Mouse (Mus musculus): Measurements from ENCODE around the gene Iqce.
A peak's percentile ranks its signal among the peaks of the same experiment; 100 is the strongest.
"Not testable (repeated sequence)": the region's sequence is repeated elsewhere in the genome, so short reads cannot be mapped to it uniquely, and the experiment has no call there.

The Iqce gene

DNA sequence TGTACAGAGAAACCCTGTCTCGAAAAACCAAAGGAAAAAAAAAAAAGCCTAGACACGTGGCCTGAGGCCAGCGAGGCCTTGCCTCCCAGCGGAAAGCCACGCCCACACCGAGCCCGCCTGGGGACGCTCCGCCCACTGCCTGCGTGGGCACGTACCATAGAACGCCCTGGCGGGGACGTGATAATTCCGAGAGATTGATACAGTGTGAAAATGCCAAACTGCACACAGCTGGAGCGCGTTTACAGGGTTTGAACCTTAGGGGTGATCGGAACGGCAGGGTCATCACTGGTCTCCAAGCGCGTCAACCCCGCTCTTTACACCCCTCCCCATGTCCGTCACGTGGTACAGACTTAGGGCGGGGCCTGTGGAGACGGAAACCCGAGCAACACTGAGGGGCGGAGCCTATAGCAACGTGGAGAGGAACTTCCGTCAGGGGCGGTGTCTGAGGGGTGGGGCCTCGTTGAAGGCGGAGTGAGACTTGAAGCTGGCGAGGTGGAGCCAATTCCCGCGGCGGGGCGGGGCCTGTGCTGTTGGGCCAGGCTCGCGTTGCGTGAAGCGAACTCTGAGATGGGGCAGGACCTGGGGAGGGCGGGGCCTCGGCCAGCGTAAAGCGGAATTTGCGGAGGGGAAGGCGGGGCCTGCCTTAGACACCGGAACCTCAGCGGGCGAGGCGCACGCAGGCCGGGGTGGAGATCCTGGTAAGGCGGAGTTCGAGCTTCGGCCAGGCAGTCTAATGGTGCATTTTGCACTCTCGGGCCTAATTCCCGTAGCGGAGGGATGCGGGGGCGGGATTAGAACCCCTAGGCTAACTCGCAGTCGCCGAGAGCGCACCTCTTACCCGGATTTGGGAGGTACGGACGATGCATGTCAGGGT, 2.4 kb upstream of the Iqce start, which contains the start of gene Brat1:
Gene Brat1, plus strand, starts transcription at position 634 of the 874 bp plus-strand sequence.
- peak; percentile 100 for DNase-seq (ENCODE audit: low spot score)

DNA sequence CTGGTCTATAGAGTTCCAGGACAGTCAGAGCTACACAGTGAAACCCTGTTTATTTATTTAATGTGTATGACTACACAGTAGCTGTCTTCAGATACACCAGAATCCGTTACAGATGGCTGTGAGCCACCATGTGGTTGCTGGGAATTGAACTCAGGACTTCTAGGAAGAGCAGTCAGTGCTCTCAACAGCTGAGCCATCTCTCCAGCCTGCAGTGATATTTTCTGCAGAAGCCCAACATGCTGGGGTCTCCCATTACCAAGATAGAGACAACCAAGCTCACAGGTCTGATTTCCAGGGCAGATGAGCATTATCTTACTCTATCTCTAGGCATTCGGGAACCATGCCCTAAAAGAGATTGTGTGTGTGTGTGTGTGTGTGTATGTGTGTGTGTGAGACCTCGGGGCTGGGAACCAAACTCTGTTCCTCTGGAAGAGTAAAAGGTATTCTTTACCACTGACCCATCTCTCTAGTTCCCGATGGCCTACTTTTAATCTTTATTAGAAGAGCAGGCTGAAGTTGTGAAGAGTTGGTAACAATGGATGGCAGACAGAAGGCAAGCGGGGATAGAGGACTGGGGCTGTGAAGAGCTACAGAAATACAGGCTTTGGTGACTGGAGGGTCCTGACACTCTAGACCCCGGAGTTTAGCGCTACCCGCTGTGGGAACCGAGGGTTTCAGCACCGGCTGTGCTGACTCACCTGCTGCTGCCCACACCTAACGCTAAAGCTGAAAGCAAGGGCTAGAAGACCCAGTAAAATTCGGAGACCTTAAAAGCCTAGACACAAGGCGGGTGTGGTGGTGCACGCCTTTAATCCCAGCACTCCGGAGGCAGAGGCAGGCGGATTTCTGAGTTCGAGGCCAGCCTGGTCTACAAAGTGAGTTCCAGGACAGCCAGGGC, 1.6 kb upstream of the Iqce start:
- DNase-seq (ENCODE audit: low spot score), result peak; percentile 41

DNA sequence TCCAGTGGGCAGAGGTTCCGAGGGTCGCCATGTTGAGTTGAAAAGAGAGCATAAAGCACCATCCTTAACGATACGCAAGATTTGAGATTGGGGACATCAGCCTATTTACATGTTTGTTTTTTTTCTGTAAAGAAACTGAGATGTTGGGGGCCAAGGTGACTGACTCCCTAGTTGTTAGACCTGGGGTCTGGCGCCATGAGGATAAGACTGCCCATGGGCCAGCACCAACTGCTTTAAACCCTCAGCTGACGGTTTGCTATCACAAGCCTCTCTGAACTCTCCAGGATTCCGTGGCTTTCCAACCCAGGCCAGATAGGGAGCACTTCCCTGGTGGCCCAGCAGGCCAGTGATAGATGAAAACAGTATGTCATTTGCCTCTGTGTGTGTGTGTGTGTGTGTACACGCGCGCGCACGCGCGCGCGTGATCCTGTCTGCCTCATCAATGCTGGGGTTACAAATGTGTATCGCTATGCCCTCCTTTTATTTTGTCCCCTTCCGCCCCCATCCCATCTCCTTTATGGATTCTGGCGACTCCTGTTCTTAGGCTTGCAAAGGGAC, 519 bp upstream of the Iqce start:
- DNase-seq (ENCODE audit: low spot score), result no peak

DNA sequence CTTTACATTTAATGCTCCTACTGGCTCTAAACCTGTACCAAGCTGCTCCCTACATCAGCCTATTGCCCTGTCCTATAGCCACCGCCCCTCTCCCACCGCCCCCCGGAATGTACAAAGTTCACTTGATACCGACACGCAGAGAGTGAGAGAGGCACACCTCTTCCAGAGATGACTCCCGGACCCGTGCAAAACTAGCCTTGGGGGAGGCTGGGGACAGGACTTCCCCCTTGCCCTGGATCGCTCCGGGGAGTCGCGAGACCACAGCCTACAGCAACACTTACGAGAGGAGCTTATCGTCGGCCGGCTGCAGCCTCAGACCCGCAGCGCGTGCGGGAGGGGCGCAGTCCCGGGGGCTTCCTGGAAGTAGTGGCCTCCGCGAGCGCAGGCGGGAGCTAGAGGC, 517 bp downstream of the Iqce start:
- DNase-seq (ENCODE audit: low spot score), result no peak

DNA sequence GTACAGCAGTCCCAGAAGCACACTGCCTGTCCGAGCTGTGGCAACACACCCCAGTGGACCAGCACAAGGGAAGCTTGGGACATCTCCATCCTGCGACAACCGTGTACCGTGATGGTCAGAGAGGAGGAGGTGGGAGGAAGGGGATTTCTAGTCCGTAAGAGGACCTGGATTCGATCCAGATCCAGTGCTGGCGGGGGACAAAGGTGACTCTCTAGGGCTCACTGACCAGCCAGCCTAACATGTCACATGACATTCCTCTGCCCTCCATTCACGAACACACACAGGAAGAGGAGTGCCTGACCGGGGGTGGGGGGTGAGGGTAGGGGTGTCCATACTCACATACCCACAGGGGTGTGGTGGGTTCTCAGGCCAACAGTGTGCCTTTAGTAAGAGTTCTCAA, 2.4 kb downstream of the Iqce start:
- no peak for DNase-seq (ENCODE audit: low spot score)

DNA sequence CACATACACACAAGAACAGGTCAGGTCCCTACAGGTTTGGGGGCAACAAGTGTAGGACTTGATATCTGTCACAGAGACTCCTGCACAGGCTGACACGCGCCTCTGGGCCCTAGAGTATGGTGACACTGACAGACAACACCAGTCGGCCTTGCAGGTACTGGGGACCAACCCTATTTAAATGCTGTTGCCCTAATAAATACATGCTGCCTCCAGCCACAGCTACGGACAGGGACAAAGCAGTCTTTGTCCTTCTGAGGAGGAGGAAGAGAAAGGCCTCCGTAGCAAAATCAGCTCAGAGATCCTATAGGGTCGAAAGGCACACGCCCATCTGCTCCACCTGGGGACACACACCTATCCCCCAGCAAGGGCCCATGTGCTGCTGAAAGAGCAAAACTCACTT, 6.2 kb downstream of the Iqce start:
- DNase-seq (ENCODE audit: low spot score), result no peak

DNA sequence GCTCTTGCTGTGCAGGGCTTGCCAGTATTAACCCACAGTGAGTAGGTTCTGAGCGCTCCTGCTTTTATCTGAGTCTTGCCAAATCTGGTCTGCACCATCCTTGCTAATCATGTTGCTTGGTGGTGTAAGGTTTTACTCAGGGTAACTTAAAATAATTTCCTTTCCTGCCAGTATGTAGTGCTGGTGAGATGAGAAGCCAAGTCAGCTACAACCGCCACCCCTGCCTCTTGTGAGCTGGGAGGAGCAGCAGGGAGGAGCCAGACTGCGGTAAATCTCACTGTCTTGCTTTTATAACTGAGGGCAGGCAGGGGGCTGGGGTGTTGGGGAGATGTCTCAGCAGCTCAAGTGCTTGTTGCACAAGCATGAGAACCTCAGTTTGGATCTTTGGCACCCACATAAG, 13.7 kb downstream of the Iqce start:
- DNase-seq (ENCODE audit: low spot score), result no peak

DNA sequence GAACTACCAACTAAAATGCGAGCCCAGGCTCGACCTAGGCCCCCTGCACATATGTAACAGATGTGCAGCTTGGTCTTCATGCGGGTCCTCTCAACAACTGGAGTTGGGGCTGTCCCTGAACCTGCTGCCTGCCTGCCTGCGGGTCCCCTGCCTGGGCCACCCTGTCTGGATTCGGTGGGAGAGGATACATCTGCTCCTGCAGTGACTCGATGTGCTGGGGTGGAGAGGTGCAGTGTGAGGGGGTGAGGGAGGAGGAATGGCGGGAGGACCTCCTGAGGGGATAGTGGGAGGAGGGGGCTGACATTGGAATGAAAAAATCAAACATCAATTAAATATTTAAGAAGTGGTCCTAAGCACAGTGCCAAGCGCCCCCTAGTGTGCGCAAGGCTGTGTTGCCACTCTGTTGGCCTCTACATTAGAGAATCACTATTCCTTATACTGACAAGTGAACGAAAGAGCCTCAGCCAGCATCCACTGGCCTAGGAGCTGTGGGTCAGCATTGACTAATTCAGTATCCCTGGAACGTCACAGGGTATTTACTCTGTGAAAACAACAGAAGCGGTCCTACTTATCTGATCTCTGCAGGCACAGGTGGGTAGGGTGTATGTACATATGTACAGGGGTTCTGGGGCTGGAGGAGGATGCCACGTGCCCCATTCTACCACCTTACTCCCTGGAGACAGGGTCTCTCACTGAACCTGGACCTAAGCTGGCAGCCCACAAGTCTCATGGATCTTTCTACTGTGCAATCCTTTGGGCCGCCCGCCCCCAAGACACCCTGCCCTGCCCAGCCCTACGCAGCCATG, 17.6 kb downstream of the Iqce start:
- DNase-seq (ENCODE audit: low spot score), result no peak

DNA sequence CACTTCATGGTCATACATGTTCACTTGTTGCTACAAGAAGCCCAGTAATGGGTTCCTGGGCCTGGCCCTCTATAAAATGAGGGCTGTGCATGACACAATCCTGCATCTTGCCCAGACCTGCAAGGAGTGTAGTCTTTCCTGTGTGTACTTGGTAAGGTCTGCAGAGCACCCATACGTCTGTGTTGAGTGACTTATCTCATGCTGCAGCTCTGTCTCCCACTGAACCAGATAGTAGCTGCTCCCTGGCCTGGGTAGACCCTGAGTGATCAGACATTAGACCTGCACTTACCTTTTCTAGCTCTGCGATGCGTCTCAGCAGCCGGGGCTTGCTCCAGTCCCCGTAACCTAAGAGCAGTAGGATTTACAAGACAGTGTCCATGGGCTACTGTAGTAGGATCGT, 20.1 kb downstream of the Iqce start:
- no peak for DNase-seq (ENCODE audit: low spot score)

DNA sequence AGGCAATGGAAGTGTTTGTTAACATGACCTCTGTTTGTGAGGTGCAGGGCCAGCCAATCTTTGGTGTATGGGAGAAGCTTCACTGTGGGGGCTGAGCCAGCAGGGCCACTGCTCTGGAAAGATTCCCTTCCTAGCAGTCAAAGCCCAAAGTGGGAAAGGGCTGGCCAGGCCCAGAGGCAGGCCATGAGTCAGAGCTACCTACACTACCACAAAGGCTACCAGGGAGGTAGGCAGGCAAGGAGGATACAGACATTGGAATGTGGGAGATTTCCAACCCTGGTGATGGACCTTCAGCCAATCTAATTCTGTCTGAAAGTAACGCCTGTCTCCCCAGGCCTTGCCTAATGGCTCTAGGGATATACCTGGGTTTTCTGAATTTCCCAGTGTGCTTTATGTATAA, 21.2 kb downstream of the Iqce start:
- DNase-seq (ENCODE audit: low spot score), result no peak

DNA sequence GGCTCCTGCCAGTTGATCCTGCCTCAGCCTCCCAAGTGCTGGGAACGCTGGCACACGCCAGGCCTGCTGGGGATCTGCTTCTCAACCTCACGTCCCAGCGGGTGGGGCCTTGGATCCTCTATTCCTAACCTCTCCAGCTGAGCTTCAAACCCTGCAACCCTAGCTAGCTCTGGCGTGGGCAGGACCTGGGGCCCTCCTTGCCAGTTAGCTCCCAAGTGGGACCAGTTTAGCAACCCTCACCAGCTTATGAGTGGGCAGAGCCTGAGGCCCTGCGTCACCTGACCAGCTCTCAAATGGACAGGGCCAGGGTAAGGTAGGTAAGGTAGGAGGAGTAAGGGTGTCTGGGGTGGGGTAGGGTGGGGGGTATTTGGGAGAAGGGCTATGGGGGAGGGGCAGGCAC, 22.1 kb downstream of the Iqce start:
- DNase-seq (ENCODE audit: low spot score), result no peak

DNA sequence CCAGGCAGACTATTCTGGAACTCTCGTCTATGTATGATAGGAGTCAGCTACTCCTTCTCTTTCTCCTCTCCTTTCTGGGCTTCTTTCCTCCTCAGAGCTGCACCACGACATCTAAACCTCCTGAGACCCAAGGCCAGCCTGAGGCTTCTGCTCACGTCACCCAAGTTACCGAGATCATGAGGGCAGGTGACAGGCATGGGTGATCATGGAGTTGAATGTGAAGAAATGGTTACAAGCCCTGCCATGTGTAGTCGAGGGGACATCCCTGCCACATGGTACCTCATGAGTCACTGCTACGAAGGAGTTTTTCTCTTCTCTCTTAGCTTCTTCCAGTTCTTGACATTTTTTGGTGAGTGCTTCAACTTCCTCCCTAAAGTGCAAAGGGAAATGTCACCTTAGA, 25.0 kb downstream of the Iqce start:
- DNase-seq (ENCODE audit: low spot score), result no peak

DNA sequence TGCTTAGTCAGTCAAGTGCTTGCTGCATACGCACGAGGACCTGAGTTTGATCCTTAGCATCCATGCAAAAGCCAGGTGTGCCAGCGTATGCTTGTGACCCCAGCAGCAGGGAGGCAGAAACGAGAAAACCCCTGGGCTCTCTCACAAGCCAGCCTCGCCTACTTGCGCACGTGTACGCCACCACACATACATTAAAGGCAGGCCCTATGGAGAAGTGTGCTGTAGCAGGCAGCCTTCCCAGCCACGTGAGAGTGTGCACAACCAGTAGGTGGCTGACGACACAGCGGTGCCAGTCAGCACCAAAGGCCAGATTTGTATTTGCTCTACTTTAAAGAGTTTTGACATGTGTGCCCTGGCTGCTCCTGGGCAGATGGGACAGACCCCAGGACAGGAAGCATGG, 26.5 kb downstream of the Iqce start:
- no peak for DNase-seq (ENCODE audit: low spot score)

DNA sequence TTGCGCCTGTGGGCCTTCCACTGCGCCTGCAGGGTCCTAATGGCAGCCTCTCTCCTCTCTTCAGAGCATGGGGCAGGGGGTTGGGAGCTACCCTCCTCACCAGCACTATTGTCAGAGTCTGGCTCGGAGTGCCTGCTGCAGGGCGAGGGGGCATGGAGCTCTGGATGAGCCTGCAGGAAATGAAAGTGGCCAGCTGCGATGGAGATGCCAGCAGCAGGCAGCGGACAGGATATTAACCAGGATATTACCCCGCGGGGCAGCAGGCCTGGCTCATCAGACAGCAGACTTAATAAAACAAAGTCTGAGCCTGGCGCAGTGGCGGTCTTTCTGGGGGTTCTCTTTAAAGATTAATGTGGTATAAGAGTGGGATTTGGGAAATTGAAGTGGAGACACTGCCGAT, 27.1 kb downstream of the Iqce start:
- no peak for DNase-seq (ENCODE audit: low spot score)

DNA sequence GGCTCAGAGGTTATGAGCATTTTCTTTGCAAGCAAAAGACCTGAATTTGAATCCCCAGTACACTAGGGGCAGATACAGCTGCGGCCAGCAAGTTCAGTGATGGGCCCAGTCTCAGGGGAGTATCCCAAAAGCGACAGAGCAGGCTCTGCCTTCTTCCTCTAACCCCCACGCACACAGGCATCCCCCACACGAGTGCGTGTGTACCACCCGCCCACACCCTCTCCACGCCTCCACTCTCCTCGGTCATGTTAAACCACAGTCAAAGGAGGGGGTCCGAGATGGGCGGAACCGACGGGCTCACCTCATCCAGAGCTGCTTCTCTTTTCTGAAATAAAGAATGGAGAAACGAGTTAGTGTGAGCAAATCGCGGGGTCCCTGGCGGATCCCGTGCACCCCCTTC, 28.1 kb downstream of the Iqce start:
- DNase-seq (ENCODE audit: low spot score), result no peak

DNA sequence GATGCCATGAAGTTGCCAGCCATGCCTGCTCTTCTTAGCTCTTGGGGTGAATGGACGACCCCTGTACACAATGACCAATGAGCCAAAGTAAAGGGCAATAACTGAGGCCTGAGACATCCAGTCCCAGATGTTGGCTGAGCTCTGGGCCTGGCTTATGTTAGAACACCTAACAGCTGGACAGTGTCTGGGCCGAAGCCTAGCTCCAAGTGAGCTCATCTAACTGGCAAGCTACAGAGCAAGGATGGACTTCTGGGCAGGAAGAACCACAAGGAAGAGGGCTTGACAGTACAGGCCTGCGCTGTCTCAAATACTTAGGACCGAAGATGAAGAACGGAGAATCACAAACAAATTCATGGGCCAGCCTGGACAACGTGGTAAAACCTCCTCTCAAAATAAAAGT, 29.6 kb downstream of the Iqce start:
- not testable (repeated sequence) for DNase-seq (ENCODE audit: low spot score)

DNA sequence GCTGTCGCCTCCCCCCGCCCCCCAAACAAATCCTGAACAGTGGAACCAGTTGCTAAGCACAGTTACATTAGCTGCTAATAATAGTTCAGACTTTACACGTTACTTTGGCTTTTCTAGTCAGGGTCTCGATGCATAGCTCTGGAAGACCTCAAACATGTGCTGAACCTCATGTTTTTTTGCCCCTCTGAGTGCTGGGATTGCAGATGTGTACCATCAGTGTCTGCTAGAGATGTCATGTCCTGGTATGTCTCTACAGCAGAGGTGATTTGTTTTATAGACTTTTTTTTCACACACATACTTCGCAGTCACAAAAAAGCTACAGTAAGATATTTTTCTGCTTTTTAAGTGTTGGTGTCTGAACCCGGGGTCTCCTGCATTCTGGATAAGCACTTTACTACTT, 30.1 kb downstream of the Iqce start:
- no peak for DNase-seq (ENCODE audit: low spot score)

DNA sequence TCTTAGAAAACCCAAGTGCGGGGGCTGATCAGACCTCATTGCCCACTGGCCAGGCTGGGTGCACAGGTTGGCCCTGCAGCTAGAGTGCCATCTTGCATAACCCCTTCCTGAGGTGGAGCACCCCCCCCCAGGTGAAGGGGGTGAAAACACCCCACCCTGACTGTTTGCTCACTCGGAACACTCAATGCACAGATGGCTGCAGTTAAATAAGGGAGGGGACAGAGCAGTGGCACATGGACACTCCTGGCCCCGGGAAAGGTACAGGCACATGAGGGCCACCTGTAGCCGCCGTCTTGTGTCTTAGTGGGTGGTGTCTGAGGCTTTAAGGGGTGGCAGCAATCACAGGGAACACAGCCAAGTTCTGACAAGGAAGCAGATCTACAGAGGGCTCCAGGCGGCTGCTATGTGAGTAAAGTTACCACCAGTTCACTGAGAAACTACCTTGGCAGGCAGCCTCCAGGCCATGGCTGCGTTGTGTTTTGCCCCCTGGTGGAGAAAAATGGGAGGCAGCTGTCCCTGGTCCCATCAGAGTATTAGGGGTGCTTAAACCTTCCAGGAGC, 38.5 kb downstream of the Iqce start:
- DNase-seq (ENCODE audit: low spot score), result no peak

DNA sequence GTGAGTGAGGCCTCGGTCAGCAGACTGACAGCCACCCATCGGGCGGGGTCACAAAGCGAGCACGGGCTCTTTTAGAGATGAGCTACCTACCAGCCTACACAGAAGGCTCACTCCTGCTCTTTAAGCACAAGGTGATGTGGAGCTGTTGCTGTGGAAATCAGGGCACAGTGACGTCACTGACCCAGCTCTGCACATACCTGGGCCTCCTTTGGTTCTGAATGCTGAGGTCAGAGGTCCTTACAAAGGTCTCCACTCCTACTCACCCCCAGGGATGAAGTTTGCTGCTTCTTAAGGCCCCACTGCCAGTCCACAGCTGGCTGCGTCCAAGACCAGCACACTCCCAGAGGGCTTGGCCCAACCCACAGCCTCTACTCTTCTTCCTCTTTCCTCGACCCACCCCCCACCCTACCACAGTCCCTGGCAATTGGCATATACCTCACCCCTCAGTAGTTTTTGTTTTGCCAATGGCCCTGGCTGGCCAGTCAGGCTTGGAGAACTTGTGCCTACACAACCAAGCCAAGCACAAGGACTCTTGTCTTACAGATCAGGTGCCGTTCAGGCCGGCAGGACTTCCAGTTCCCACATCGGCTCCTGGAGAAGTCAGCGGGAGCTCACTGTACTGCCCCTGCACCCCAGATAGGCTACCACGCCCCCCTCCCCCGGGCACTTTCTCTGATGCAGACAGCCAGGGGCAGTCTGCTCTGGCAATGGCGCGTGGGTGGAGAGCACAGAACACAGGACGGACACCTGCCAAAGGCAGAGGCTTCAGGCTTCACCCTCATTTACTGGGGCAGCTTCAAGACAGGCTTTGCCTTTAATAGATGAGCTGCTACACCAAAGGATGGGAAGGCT, 39.2 kb downstream of the Iqce start:
- DNase-seq (ENCODE audit: low spot score), result peak; percentile 71

DNA sequence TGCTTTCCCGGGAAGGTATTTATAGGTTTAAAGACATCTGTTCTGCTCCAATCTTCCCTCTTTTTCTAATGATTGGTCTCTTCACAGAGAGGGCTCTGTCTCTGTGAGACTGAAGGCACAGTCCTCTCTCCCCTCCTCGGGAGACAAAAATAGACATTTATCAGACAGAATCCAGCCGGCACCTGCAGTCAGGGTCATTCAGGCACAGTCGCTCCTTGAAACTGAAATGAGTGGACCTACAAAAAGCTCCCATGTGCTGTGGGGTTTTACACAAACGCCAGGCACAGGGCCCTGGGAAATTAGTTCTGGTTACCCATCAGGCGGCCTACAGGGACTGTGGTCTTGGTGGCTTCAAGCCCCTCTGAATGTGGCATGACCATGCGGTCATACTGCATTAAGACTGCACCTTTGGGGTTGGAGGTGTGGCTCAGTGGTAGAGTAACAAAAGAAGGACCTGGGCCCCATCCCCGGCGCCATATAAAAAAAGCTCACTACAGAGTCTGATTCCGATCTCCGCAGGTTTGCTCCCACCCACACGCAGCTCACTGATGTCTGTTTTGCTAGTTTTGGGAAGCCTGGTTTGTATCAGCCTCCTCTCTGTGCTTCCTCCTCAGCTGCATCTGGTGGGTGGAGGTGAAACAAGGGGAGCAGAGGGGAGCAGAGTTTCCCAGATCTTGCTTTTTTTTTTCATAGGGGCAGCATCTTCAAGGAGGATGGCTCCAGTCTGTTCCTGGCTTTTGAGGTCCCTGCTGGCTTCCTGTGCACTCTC, 40.1 kb downstream of the Iqce start:
- no peak for DNase-seq (ENCODE audit: low spot score)

All from testis, postnatal 14 days (tissue).